Mouse (Mus musculus): ENCODE measurements at regions not wholly inside any gene's neighbourhood (a gene's known extent, or its start where the extent isn't known, plus 50 kb on each side); places are given as distances from the start of the nearest gene placed in this dataset.

DNA sequence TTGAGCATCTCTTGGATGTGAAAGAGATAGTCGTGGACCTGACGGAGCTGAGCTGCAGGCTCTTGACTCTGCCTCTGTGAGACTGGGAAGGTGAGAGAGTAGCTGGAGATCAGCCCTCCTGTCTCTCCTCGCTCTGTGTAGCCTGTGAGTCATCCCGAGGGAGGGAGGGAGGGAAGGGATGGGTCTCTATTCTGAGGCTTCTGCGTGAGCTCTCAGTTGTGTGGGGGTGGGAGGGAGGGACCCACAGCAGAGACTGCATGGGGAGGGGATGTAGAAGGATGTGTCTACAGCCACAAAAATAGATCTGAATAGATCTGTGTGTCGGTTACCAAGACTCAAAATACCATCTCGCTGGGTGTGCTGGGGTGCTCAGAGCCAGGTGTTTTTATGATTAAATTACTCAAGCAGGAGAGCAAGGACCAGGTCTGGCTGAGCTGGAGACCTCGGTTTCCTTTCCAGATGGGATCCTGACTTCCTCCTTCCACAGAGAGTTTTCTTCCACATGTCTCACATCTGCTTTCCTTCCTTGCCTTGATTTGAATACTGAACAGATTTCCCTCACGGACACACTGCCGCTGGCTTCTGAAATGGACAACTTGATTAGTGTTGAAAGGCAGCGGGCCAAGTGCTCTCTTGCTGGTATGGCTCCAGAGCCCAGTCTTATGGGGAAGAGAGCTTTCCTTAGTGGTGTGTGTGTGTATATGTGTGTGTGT is 71.4 kb upstream of the 1700024P04Rik start:
- no peaks in the 10 kb centered on the region for H3K27me3 ChIP-seq (ENCODE audit: control insufficient read depth, insufficient read depth, low read depth, low read length)
- peaks cover 3% of the 10 kb centered on the region; the same call in 1 of the 2 replicates for H3K4me1 ChIP-seq (replicated peaks; ENCODE audit: control insufficient read depth, insufficient read depth, low read length)
- H3K4me2 ChIP-seq (ENCODE audit: low read depth, low read length): no peak overlapping the region
- 40% methylated on average over 11 of the region's 11 CpGs for WGBS
- no peaks in the 10 kb centered on the region for H3K36me3 ChIP-seq (ENCODE audit: control insufficient read depth, insufficient read depth, low read length)
- H3K9ac ChIP-seq (ENCODE audit: low read length): no peak overlapping the region
- no peaks in the 10 kb centered on the region for H3K9me3 ChIP-seq (ENCODE audit: control insufficient read depth, low read length)
- H3K4me3 ChIP-seq (ENCODE audit: low read length): no peak overlapping the region
- peak; percentile 43 for ATAC-seq (ENCODE audit: low read depth)
- H3K27ac ChIP-seq (ENCODE audit: low read length): no peak overlapping the region

- H3K9me3 ChIP-seq (ENCODE audit: control insufficient read depth, low read length): no peaks in the 10 kb centered on the region
- H3K27me3 ChIP-seq (ENCODE audit: control insufficient read depth, insufficient read depth, low read depth, low read length): no peaks in the 10 kb centered on the region
- 91% methylated on average over 1 of the region's 1 CpGs for WGBS
- no peaks in the 10 kb centered on the region for H3K36me3 ChIP-seq (ENCODE audit: control insufficient read depth, insufficient read depth, low read length)
- H3K4me3 ChIP-seq (ENCODE audit: low read length): no peak overlapping the region
- H3K9ac ChIP-seq (ENCODE audit: low read length): no peak overlapping the region
- H3K4me1 ChIP-seq (replicated peaks; ENCODE audit: control insufficient read depth, insufficient read depth, low read length): 0 out of 2 replicates have a peak, but pooled peaks cover 3% of the 10 kb centered on the region
- no peak overlapping the region for H3K27ac ChIP-seq (ENCODE audit: low read length)
- ATAC-seq (ENCODE audit: low read depth): no peak
- no peak overlapping the region for H3K4me2 ChIP-seq (ENCODE audit: low read depth, low read length)
Observed at GRCm38 (mm10) chr13:99052076-99052475, 67.7 kb upstream of the 1700024P04Rik start.

GRCm38 (mm10) chr13:99049699-99050098 is 65.3 kb upstream of the 1700024P04Rik start:
- Histone ChIP-seq H3K4me2 (ENCODE audit: low read depth, low read length) (no peak overlapping the region), H3K9me3 (ENCODE audit: control insufficient read depth, low read length) (no peaks in the 10 kb centered on the region), H3K36me3 (ENCODE audit: control insufficient read depth, insufficient read depth, low read length) (no peaks in the 10 kb centered on the region), H3K4me1 (replicated peaks; ENCODE audit: control insufficient read depth, insufficient read depth, low read length) (no peaks in the 10 kb centered on the region), H3K27me3 (ENCODE audit: control insufficient read depth, insufficient read depth, low read depth, low read length) (no peaks in the 10 kb centered on the region), H3K9ac (ENCODE audit: low read length) (no peak overlapping the region), H3K4me3 (ENCODE audit: low read length) (no peak overlapping the region), H3K27ac (ENCODE audit: low read length) (no peak overlapping the region)
- 40% methylated on average over 4 of the region's 4 CpGs for WGBS
- no peak for ATAC-seq (ENCODE audit: low read depth)

DNA sequence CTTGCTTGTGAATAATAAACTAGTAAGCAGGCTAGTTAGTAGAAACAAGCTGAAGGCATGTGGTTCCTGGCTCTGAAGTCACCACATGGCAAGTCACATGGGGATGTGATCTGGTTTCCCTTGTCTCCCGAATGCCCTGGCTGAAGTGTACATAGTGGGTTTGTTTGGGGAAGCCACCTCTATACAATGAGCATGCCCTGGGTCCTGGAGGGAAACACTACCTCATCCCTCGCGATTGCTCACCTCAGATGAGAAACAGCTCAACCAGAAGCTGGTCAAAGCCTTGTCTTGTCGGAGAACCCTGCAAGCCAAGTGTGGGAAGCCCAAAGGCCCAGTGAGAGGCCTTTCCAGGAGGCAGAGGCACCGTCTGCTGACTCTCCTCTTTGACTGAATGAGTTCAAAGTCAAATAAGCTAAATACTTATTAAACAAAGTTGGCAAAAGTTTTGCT is 64.3 kb upstream of the 1700024P04Rik start:
- H3K27me3 ChIP-seq (ENCODE audit: control insufficient read depth, insufficient read depth, low read depth, low read length): no peaks in the 10 kb centered on the region
- H3K4me1 ChIP-seq (replicated peaks; ENCODE audit: control insufficient read depth, insufficient read depth, low read length): no peaks in the 10 kb centered on the region
- no peak for ATAC-seq (ENCODE audit: low read depth)
- H3K9me3 ChIP-seq (ENCODE audit: control insufficient read depth, low read length): no peaks in the 10 kb centered on the region
- no peak overlapping the region for H3K4me3 ChIP-seq (ENCODE audit: low read length)
- no peaks in the 10 kb centered on the region for H3K36me3 ChIP-seq (ENCODE audit: control insufficient read depth, insufficient read depth, low read length)
- WGBS: 59% methylated on average over 5 of the region's 5 CpGs
- H3K4me2 ChIP-seq (ENCODE audit: low read depth, low read length): no peak overlapping the region
- no peak overlapping the region for H3K9ac ChIP-seq (ENCODE audit: low read length)
- no peak overlapping the region for H3K27ac ChIP-seq (ENCODE audit: low read length)

DNA sequence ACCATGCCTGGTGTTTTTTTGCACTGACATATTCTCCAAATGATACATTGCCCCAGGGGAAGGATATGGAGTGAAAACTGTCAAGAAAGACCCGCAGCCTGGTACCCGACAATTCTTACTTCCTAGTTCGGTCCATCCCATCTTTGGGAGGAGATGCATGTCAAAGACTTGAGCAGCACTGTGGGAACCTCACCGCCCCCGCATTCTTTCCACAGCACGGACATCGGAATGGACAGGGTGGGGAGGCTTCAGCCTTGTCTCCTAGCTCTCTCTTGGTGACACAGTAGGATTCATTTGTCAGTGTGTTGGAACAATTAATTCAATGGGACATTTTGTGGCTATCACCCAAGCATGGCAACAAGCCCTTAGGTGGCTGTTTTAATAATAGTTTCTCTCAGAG is 62.9 kb upstream of the 1700024P04Rik start:
- ATAC-seq (ENCODE audit: low read depth): no peak
- Histone ChIP-seq H3K9ac (ENCODE audit: low read length) (no peak overlapping the region), H3K27me3 (ENCODE audit: control insufficient read depth, insufficient read depth, low read depth, low read length) (no peaks in the 10 kb centered on the region), H3K36me3 (ENCODE audit: control insufficient read depth, insufficient read depth, low read length) (no peaks in the 10 kb centered on the region), H3K4me1 (replicated peaks; ENCODE audit: control insufficient read depth, insufficient read depth, low read length) (no peaks in the 10 kb centered on the region), H3K4me2 (ENCODE audit: low read depth, low read length) (no peak overlapping the region), H3K4me3 (ENCODE audit: low read length) (no peak overlapping the region), H3K27ac (ENCODE audit: low read length) (no peak overlapping the region), H3K9me3 (ENCODE audit: control insufficient read depth, low read length) (no peaks in the 10 kb centered on the region)
- 74% methylated on average over 7 of the region's 7 CpGs for whole genome bisulfite sequencing

DNA sequence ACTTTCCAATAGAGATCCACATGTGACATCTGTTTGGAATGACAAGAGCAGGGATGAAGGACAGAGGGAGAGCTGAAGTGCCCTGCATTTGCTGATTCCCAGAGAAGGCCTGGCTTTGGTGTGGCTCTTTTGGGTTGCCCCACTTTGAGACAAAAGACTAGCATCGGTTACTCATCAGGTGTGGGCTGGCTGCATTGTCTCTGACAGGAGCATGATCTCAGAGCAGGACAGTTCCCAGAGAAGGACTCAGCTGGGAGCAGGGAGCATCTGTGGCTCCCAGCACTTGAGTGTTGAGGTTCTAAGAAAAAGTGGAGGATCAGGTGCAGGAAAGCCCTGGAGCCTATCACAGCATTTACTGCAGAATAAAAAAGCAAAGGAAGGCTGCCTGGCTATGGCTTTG is 62.4 kb upstream of the 1700024P04Rik start:
- H3K9me3 ChIP-seq (ENCODE audit: control insufficient read depth, low read length): no peaks in the 10 kb centered on the region
- H3K27ac ChIP-seq (ENCODE audit: low read length): no peak overlapping the region
- WGBS: 91% methylated on average over 1 of the region's 1 CpGs
- no peaks in the 10 kb centered on the region for H3K4me1 ChIP-seq (replicated peaks; ENCODE audit: control insufficient read depth, insufficient read depth, low read length)
- no peaks in the 10 kb centered on the region for H3K36me3 ChIP-seq (ENCODE audit: control insufficient read depth, insufficient read depth, low read length)
- H3K4me3 ChIP-seq (ENCODE audit: low read length): no peak overlapping the region
- no peak overlapping the region for H3K9ac ChIP-seq (ENCODE audit: low read length)
- H3K4me2 ChIP-seq (ENCODE audit: low read depth, low read length): no peak overlapping the region
- H3K27me3 ChIP-seq (ENCODE audit: control insufficient read depth, insufficient read depth, low read depth, low read length): no peaks in the 10 kb centered on the region
- ATAC-seq (ENCODE audit: low read depth): no peak

DNA sequence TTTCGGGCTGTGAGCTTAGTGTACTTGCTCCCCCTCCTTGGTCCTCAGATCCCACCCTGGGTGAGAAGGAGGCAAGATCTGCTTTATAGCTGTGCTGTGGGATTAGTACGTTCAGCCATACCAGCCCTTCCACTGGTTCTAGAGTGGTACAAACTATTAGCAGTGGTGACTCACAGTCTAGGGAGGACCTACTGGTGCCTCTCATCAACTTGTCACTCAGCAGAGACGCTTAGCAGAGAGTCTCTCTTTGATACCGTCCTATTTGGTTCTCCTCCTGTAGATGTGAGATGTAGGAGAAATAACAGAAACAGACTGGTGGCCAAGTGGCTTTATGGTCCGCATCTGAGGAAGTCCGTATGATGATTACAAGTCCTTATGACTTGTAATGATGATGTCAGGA is 57.7 kb upstream of the 1700024P04Rik start:
- no peak for ATAC-seq (ENCODE audit: low read depth)

DNA sequence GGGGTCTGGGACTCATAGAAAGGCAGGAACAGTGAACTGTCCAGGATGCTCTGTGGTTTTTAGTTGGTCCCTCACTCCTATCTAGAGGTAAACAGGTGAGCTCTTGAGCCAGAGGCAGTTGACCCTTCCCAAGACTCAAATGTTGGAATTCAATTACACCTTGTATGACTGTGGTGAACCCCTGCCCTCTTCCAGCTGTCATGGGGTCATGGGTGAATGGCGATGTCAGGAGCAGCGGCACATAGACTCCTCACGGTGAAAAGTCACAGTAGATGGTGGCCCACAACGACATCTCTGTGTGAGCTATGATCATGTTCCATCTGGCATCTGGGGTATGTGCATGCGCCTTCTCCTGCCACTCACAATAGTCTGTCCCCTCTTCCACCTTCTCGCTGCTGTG is 56.9 kb upstream of the 1700024P04Rik start:
- Histone ChIP-seq H3K4me1 (replicated peaks; ENCODE audit: control insufficient read depth, insufficient read depth, low read length) (0 out of 2 replicates have a peak, but pooled peaks cover 3% of the 10 kb centered on the region), H3K9ac (ENCODE audit: low read length) (no peak overlapping the region), H3K27me3 (ENCODE audit: control insufficient read depth, insufficient read depth, low read depth, low read length) (no peaks in the 10 kb centered on the region), H3K36me3 (ENCODE audit: control insufficient read depth, insufficient read depth, low read length) (no peaks in the 10 kb centered on the region), H3K9me3 (ENCODE audit: control insufficient read depth, low read length) (no peaks in the 10 kb centered on the region), H3K27ac (ENCODE audit: low read length) (no peak overlapping the region), H3K4me3 (ENCODE audit: low read length) (no peak overlapping the region), H3K4me2 (ENCODE audit: low read depth, low read length) (no peak overlapping the region)
- ATAC-seq (ENCODE audit: low read depth): no peak
- WGBS: 85% methylated on average over 6 of the region's 6 CpGs

More for the DNA sequence above, 57.7 kb upstream of the 1700024P04Rik start:
- H3K9me3 ChIP-seq (ENCODE audit: control insufficient read depth, low read length): no peaks in the 10 kb centered on the region
- no peaks in the 10 kb centered on the region for H3K27me3 ChIP-seq (ENCODE audit: control insufficient read depth, insufficient read depth, low read depth, low read length)
- H3K9ac ChIP-seq (ENCODE audit: low read length): no peak overlapping the region
- no peak overlapping the region for H3K4me2 ChIP-seq (ENCODE audit: low read depth, low read length)
- WGBS: 86% methylated on average over 6 of the region's 6 CpGs
- H3K4me3 ChIP-seq (ENCODE audit: low read length): no peak overlapping the region
- no peak overlapping the region for H3K27ac ChIP-seq (ENCODE audit: low read length)
- 0 out of 2 replicates have a peak, but pooled peaks cover 3% of the 10 kb centered on the region for H3K4me1 ChIP-seq (replicated peaks; ENCODE audit: control insufficient read depth, insufficient read depth, low read length)
- H3K36me3 ChIP-seq (ENCODE audit: control insufficient read depth, insufficient read depth, low read length): no peaks in the 10 kb centered on the region

- H3K9ac ChIP-seq (ENCODE audit: low read length): no peak overlapping the region
- no peaks in the 10 kb centered on the region for H3K36me3 ChIP-seq (ENCODE audit: control insufficient read depth, insufficient read depth, low read length)
- no peak overlapping the region for H3K4me3 ChIP-seq (ENCODE audit: low read length)
- 0 out of 2 replicates have a peak, but pooled peaks cover 3% of the 10 kb centered on the region for H3K4me1 ChIP-seq (replicated peaks; ENCODE audit: control insufficient read depth, insufficient read depth, low read length)
- H3K4me2 ChIP-seq (ENCODE audit: low read depth, low read length): no peak overlapping the region
- no peaks in the 10 kb centered on the region for H3K9me3 ChIP-seq (ENCODE audit: control insufficient read depth, low read length)
- no peaks in the 10 kb centered on the region for H3K27me3 ChIP-seq (ENCODE audit: control insufficient read depth, insufficient read depth, low read depth, low read length)
- no peak overlapping the region for H3K27ac ChIP-seq (ENCODE audit: low read length)
- ATAC-seq (ENCODE audit: low read depth): no peak
- WGBS: 91% methylated on average over 6 of the region's 6 CpGs
Observed at GRCm38 (mm10) chr13:99040846-99041245, 56.5 kb upstream of the 1700024P04Rik start.

All from lung, embryonic 16.5 days (tissue).